Mouse (Mus musculus): ENCODE measurements around the gene Fscn2.

DNA sequence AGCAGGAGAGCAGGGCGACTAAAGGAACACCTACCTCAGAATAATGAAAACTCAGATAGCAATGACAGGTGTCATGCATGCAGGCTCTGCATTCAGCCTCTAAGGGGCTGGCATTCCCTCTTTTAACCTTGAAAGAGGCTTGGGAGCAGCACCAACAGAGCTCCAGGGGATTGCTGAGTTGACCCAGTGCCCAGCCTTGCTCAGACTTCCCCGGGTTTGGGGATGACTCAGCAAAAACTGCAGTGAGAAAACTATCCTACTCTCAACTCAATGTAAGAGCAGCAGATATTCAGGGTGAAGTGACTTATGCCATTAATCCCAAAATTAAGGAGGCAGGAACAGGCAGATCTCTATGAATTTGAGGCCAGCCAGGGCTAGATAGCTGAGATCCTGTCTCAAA lies 25.8 kb downstream of the Fscn2 start:
- TF ChIP-seq GATA1 (IDR thresholded peaks at IDR 0.05; ENCODE audit: borderline replicate concordance, low read length) = no peak
- TF ChIP-seq FLI1 (IDR thresholded peaks at IDR 0.05; ENCODE audit: low read length) = no peak
